Mouse (Mus musculus): ENCODE data around the gene Pnkp. TPM values are rescaled to one million over a fixed set of nuclear protein-coding genes. Genes with fewer than 3 reads are reported as not detected.

Gene Pnkp
- total RNA-seq (2014; rRNA removed; ENCODE audit: low replicate concordance) (43.6 and 45.9 TPM in 2 replicates), polyA plus RNA-seq (2015; fragmentation: Nextera tagmentation; extraction: Ambion mirVana) (24.5 and 27.2 TPM in 2 replicates)

GRCm38 (mm10) chr7:44857042-44857552 is at the start of gene Pnkp:
Pnkp (plus strand) TSS chr7:44857139.
- Histone ChIP-seq H3K4me2 (ENCODE audit: low read depth, low read length) (peak within 1 kb of the TSS; percentile 95), H3K9me3 (replicated peaks; ENCODE audit: control insufficient read depth, low read length) (no peaks in the 10 kb centered on the region), H3K27me3 (ENCODE audit: control insufficient read depth, insufficient read depth, low read length) (no peaks in the 10 kb centered on the region), H3K4me1 (ENCODE audit: control insufficient read depth, insufficient read depth) (peaks cover 24% of the 10 kb centered on the region), H3K36me3 (replicated peaks; ENCODE audit: control insufficient read depth, insufficient read depth, low read length) (0 out of 2 replicates have a peak, but pooled peaks cover 12% of the 10 kb centered on the region), H3K27ac (ENCODE audit: low read depth) (peak within 1 kb of the TSS; percentile 84), H3K9ac (replicated peaks; ENCODE audit: low read depth, low read length) (peak within 1 kb of the TSS; percentile 74), H3K4me3 (ENCODE audit: low read depth, low read length) (peak within 1 kb of the TSS; percentile 84)
- DNase-seq (ENCODE audit: low spot score) = peak; percentile 84
- WGBS = under 1% methylated on average over 32 of the region's 32 CpGs
- peak; percentile 24 for ATAC-seq (ENCODE audit: insufficient read depth, low read depth)
- TF ChIP-seq EP300 (IDR thresholded peaks at IDR 0.05; ENCODE audit: low read depth) = no peak
- no peak for TF ChIP-seq CTCF (IDR thresholded peaks at IDR 0.05; ENCODE audit: low read depth)

DNA sequence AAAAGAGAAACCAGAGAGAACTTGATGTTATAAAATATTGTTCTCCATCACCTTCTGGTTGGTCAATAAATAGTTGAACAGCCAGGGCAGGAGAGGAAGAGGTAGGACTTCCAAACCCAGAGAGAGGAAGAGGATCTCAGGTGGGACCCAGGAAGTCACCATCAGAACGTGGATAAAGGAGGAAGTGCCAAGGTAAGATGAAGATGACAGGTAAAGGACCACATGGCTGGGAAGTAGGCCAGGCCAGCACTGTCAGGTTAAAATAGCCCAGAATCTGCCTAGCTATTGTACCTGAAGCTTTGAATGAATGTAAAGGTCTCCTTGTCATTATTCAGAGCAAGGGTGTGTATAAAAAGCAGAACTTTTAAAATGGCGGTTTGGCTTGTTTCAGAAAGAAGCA is 48.0 kb upstream of the Pnkp start:
- WGBS = 69% methylated on average over 2 of the region's 2 CpGs
- no peak overlapping the region for H3K4me2 ChIP-seq (ENCODE audit: low read depth, low read length)

GRCm38 (mm10) chr7:44809466-44809865 is 47.5 kb upstream of the Pnkp start:
- 84% methylated on average over 3 of the region's 3 CpGs for WGBS
- ATAC-seq (ENCODE audit: insufficient read depth, low read depth) (no peak), DNase-seq (ENCODE audit: low spot score) (no peak)
- Histone ChIP-seq H3K4me2 (ENCODE audit: low read depth, low read length) (no peak overlapping the region), H3K9ac (replicated peaks; ENCODE audit: low read depth, low read length) (no peak overlapping the region), H3K4me3 (ENCODE audit: low read depth, low read length) (no peak overlapping the region), H3K27ac (ENCODE audit: low read depth) (no peak overlapping the region), H3K9me3 (replicated peaks; ENCODE audit: control insufficient read depth, low read length) (no peaks in the 10 kb centered on the region), H3K27me3 (ENCODE audit: control insufficient read depth, insufficient read depth, low read length) (no peaks in the 10 kb centered on the region), H3K4me1 (ENCODE audit: control insufficient read depth, insufficient read depth) (no peaks in the 10 kb centered on the region), H3K36me3 (replicated peaks; ENCODE audit: control insufficient read depth, insufficient read depth, low read length) (peaks cover 12% of the 10 kb centered on the region; the same call in 1 of the 2 replicates)
- TF ChIP-seq EP300 (IDR thresholded peaks at IDR 0.05; ENCODE audit: low read depth) = no peak
- no peak for TF ChIP-seq CTCF (IDR thresholded peaks at IDR 0.05; ENCODE audit: low read depth)

More for the DNA sequence above, 48.0 kb upstream of the Pnkp start:
- DNase-seq (ENCODE audit: low spot score) (no peak), ATAC-seq (ENCODE audit: insufficient read depth, low read depth) (no peak)
- TF ChIP-seq CTCF (IDR thresholded peaks at IDR 0.05; ENCODE audit: low read depth) (no peak), EP300 (IDR thresholded peaks at IDR 0.05; ENCODE audit: low read depth) (no peak)
- H3K27ac ChIP-seq (ENCODE audit: low read depth) = no peak overlapping the region
- H3K9me3 ChIP-seq (replicated peaks; ENCODE audit: control insufficient read depth, low read length) = no peaks in the 10 kb centered on the region
- no peak overlapping the region for H3K4me3 ChIP-seq (ENCODE audit: low read depth, low read length)
- no peaks in the 10 kb centered on the region for H3K4me1 ChIP-seq (ENCODE audit: control insufficient read depth, insufficient read depth)
- no peak overlapping the region for H3K9ac ChIP-seq (replicated peaks; ENCODE audit: low read depth, low read length)
- H3K27me3 ChIP-seq (ENCODE audit: control insufficient read depth, insufficient read depth, low read length) = no peaks in the 10 kb centered on the region
- H3K36me3 ChIP-seq (replicated peaks; ENCODE audit: control insufficient read depth, insufficient read depth, low read length) = peaks cover 12% of the 10 kb centered on the region; the same call in 1 of the 2 replicates

DNA sequence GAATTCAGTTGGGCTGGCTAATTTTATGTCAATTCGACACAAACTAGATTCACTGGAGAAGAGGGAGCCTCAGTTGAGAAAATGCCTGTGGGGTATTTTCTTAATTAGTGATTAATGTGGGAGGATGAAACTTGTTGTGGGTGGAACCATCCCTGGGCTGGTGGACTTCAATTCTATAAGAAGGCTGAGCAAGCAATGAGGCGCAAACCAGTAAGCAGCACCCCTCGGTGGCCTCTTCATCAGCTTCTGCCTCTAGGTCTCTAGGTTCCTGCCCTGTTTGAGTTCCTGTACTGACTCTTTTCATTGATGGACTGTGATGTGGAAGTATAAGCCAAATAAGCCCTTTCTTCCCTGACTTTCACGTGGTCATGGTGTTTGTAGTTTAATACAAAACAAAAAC is 46.6 kb upstream of the Pnkp start:
- no peak for TF ChIP-seq CTCF (IDR thresholded peaks at IDR 0.05; ENCODE audit: low read depth)
- no peak for TF ChIP-seq EP300 (IDR thresholded peaks at IDR 0.05; ENCODE audit: low read depth)
- H3K4me3 ChIP-seq (ENCODE audit: low read depth, low read length) = no peak overlapping the region
- no peaks in the 10 kb centered on the region for H3K27me3 ChIP-seq (ENCODE audit: control insufficient read depth, insufficient read depth, low read length)
- no peak overlapping the region for H3K27ac ChIP-seq (ENCODE audit: low read depth)
- DNase-seq (ENCODE audit: low spot score) (no peak), ATAC-seq (ENCODE audit: insufficient read depth, low read depth) (no peak)
- no peak overlapping the region for H3K9ac ChIP-seq (replicated peaks; ENCODE audit: low read depth, low read length)
- peaks cover 4% of the 10 kb centered on the region for H3K4me1 ChIP-seq (ENCODE audit: control insufficient read depth, insufficient read depth)
- WGBS = 68% methylated on average over 4 of the region's 4 CpGs
- no peaks in the 10 kb centered on the region for H3K9me3 ChIP-seq (replicated peaks; ENCODE audit: control insufficient read depth, low read length)
- H3K4me2 ChIP-seq (ENCODE audit: low read depth, low read length) = no peak overlapping the region
- H3K36me3 ChIP-seq (replicated peaks; ENCODE audit: control insufficient read depth, insufficient read depth, low read length) = peaks cover 12% of the 10 kb centered on the region; the same call in 1 of the 2 replicates

- Histone ChIP-seq H3K9me3 (replicated peaks; ENCODE audit: control insufficient read depth, low read length) (no peaks in the 10 kb centered on the region), H3K27ac (ENCODE audit: low read depth) (no peak overlapping the region), H3K27me3 (ENCODE audit: control insufficient read depth, insufficient read depth, low read length) (no peaks in the 10 kb centered on the region), H3K9ac (replicated peaks; ENCODE audit: low read depth, low read length) (no peak overlapping the region), H3K36me3 (replicated peaks; ENCODE audit: control insufficient read depth, insufficient read depth, low read length) (peaks cover 12% of the 10 kb centered on the region; the same call in 1 of the 2 replicates), H3K4me2 (ENCODE audit: low read depth, low read length) (no peak overlapping the region), H3K4me1 (ENCODE audit: control insufficient read depth, insufficient read depth) (peaks cover 4% of the 10 kb centered on the region), H3K4me3 (ENCODE audit: low read depth, low read length) (no peak overlapping the region)
- WGBS = 83% methylated on average over 7 of the region's 7 CpGs
- ATAC-seq (ENCODE audit: insufficient read depth, low read depth) (no peak), DNase-seq (ENCODE audit: low spot score) (no peak)
- no peak for TF ChIP-seq CTCF (IDR thresholded peaks at IDR 0.05; ENCODE audit: low read depth)
- TF ChIP-seq EP300 (IDR thresholded peaks at IDR 0.05; ENCODE audit: low read depth) = no peak
Measured at GRCm38 (mm10) chr7:44810819-44811557, 46.0 kb upstream of the Pnkp start.

Measured in heart, postnatal 0 days (tissue).